Mouse (Mus musculus) macrophage (primary cell): ENCODE measurements around the gene Bloc1s6. TPM values are rescaled to one million over a fixed set of nuclear protein-coding genes. Genes with fewer than 3 reads are reported as not detected.
A peak's percentile ranks its signal among the peaks of the same experiment; 100 is the strongest.

Experiments used
- H3K27ac ChIP-seq: fragments of 350-480 bp; formaldehyde crosslinking; 2 replicates; pipeline ENCODE4 v1.9.0; 2021
- H3K36me3 ChIP-seq: fragments of 350-480 bp; formaldehyde crosslinking; 2 replicates; pipeline ENCODE4 v1.9.0; 2021; ENCODE audit errors: inconsistent target
- H3K4me3 ChIP-seq: fragments of 350-480 bp; formaldehyde crosslinking; 2 replicates; pipeline ENCODE4 v1.9.0; 2021; ENCODE audit errors: inconsistent target
- H3K79me2 ChIP-seq: fragments of 350-480 bp; formaldehyde crosslinking; 2 replicates; pipeline ENCODE4 v1.9.0; 2021; ENCODE audit errors: inconsistent target
- WGBS: methylation state at CpG from one replicate; pipeline ENCODE4 v1.1.7; 2026; ENCODE audit warnings: inconsistent platforms; ENCODE audit not compliant: missing documents; 5-methylcytosine and 5-hydroxymethylcytosine counted together
- polyA plus RNA-seq: library from polyadenylated mRNA; stranded (reverse); fragments of 250-400 nt; gene quantifications from 3 replicates; pipeline ENCODE4 v1.2.4, GENCODE M21; 2018; ENCODE audit warnings: inconsistent platforms

Bloc1s6 gene
- polyA plus RNA-seq, 1 experiment from 2014 or later = 46.9 TPM

GRCm38 (mm10) chr2:122780447-122780846 lies 42.1 kb downstream of the Bloc1s6 start:
- H3K4me3 ChIP-seq = no peak overlapping the region
- WGBS = 10% methylated on average over 3 of the region's 3 CpGs
- H3K27ac ChIP-seq = peak overlapping the region; percentile 57
- H3K79me2 ChIP-seq = peaks cover 36% of the 10 kb centered on the region; the same call in 1 of the 2 replicates
- H3K36me3 ChIP-seq = no peaks in the 10 kb centered on the region

- Histone ChIP-seq H3K4me3 (no peak overlapping the region), H3K36me3 (peaks cover 9% of the 10 kb centered on the region; the same call in 1 of the 2 replicates), H3K79me2 (peaks cover 36% of the 10 kb centered on the region; the same call in 1 of the 2 replicates), H3K27ac (no peak overlapping the region)
- 85% methylated on average over 8 of the region's 8 CpGs for WGBS
Measured at GRCm38 (mm10) chr2:122781590-122782356, 43.5 kb downstream of the Bloc1s6 start.

GRCm38 (mm10) chr2:122783730-122784129 lies 45.4 kb downstream of the Bloc1s6 start:
- H3K79me2 ChIP-seq = peaks cover 28% of the 10 kb centered on the region; the same call in 1 of the 2 replicates
- 100% methylated on average over 2 of the region's 2 CpGs for WGBS
- H3K27ac ChIP-seq = no peak overlapping the region
- no peak overlapping the region for H3K4me3 ChIP-seq
- H3K36me3 ChIP-seq = peaks cover 20% of the 10 kb centered on the region

GRCm38 (mm10) chr2:122784701-122785100 lies 46.4 kb downstream of the Bloc1s6 start:
- no peak overlapping the region for H3K4me3 ChIP-seq
- peaks cover 18% of the 10 kb centered on the region; the same call in 1 of the 2 replicates for H3K79me2 ChIP-seq
- H3K27ac ChIP-seq = no peak overlapping the region
- 97% methylated on average over 3 of the region's 3 CpGs for WGBS
- peaks cover 20% of the 10 kb centered on the region for H3K36me3 ChIP-seq

GRCm38 (mm10) chr2:122786167-122786566 lies 47.9 kb downstream of the Bloc1s6 start:
- H3K4me3 ChIP-seq = no peak overlapping the region
- H3K27ac ChIP-seq = no peak overlapping the region
- peaks cover 10% of the 10 kb centered on the region; the same call in 1 of the 2 replicates for H3K79me2 ChIP-seq
- 95% methylated on average over 2 of the region's 2 CpGs for WGBS
- H3K36me3 ChIP-seq = peaks cover 20% of the 10 kb centered on the region

- peaks cover 25% of the 10 kb centered on the region for H3K36me3 ChIP-seq
- H3K27ac ChIP-seq = no peak overlapping the region
- 40% methylated on average over 7 of the region's 7 CpGs for WGBS
- H3K79me2 ChIP-seq = no peaks in the 10 kb centered on the region
- no peak overlapping the region for H3K4me3 ChIP-seq
Measured at GRCm38 (mm10) chr2:122789311-122789710, 51.0 kb downstream of the Bloc1s6 start.

- no peak overlapping the region for H3K27ac ChIP-seq
Measured at GRCm38 (mm10) chr2:122789730-122790129, 51.4 kb downstream of the Bloc1s6 start.

More at GRCm38 (mm10) chr2:122789730-122790129, 51.4 kb downstream of the Bloc1s6 start:
- WGBS = 34% methylated on average over 6 of the region's 6 CpGs
- H3K4me3 ChIP-seq = no peak overlapping the region
- H3K36me3 ChIP-seq = peaks cover 25% of the 10 kb centered on the region
- H3K79me2 ChIP-seq = no peaks in the 10 kb centered on the region

Other genes starting within 250 kb of the Bloc1s6 start
- 26.1 to 69.5 TPM (median 54.1 TPM) in 3 replicates for gene Gatm, start 127.2 kb upstream of the Bloc1s6 start, polyA plus RNA-seq
- gene AA467197, start 101.5 kb upstream of the Bloc1s6 start, polyA plus RNA-seq = 1.6 to 4.9 TPM (median 3.7 TPM) in 3 replicates
- gene Slc30a4, start 35.8 kb upstream of the Bloc1s6 start, polyA plus RNA-seq = 2.5 to 4.7 TPM (median 3.1 TPM) in 3 replicates
- 40.5 to 43.9 TPM (median 43.6 TPM) in 3 replicates for gene Sqor, start 26.7 kb downstream of the Bloc1s6 start, polyA plus RNA-seq